7 mouse cellular contexts compared by ENCODE assay signal in genomic region chr8:71789031-71789460, GRCm38 (mm10).
DNase-seq lines count a peak whose midpoint lies in the region; ATAC-seq lines count a peak whose summit lies in the region.
"Not testable (repeated sequence)": the region's sequence is repeated elsewhere in the genome, so short reads cannot be mapped to it uniquely, and the experiment has no call there.

No protein-coding gene starts in this region.

- not testable (repeated sequence) for H3K27me3 ChIP-seq in hindbrain, embryonic 13.5 days; kidney, embryonic 16.5 days (ENCODE audit: insufficient read depth, low read length); lung, embryonic 15.5 days; neural tube, embryonic 11.5 days (ENCODE audit: control insufficient read depth, insufficient read depth, low read length)

- WGBS in hindbrain, embryonic 13.5 days: 10% methylated on average over 4 of the region's 9 CpGs
- 11% methylated on average over 4 of the region's 9 CpGs for WGBS in kidney, embryonic 16.5 days
- WGBS in lung, embryonic 15.5 days: 7% methylated on average over 4 of the region's 9 CpGs
- WGBS in neural tube, embryonic 11.5 days: 0% methylated on average over 3 of the region's 9 CpGs

- not testable (repeated sequence) for H3K4me1 ChIP-seq in hindbrain, embryonic 13.5 days (replicated peaks); kidney, embryonic 16.5 days (ENCODE audit: insufficient read depth, low read length); lung, embryonic 15.5 days; neural tube, embryonic 11.5 days (ENCODE audit: control insufficient read depth, insufficient read depth, low read length)

- peak; percentile 21 for DNase-seq in NIH3T3 (ENCODE audit: low read depth)
- DNase-seq in heart, adult 11 months: peak; percentile 93
- DNase-seq in neural tube, embryonic 11.5 days (ENCODE audit: low spot score): not testable (repeated sequence)

- not testable (repeated sequence) for H3K4me3 ChIP-seq in hindbrain, embryonic 13.5 days; kidney, embryonic 16.5 days (ENCODE audit: low read length); neural tube, embryonic 11.5 days (ENCODE audit: low read depth, low read length)
- peak overlapping the region; percentile 20; the same call in 1 of the 2 replicates for H3K4me3 ChIP-seq in lung, embryonic 15.5 days

- H3K9ac ChIP-seq in hindbrain, embryonic 13.5 days; kidney, embryonic 16.5 days (replicated peaks; ENCODE audit: low read length); lung, embryonic 15.5 days; neural tube, embryonic 11.5 days (ENCODE audit: low read length): not testable (repeated sequence)

- peak; percentile 93 for ATAC-seq in common myeloid progenitor, adult 5-6 weeks (replicated peaks; ENCODE audit: low read depth, poor library complexity, severe bottlenecking)
- ATAC-seq in hindbrain, embryonic 13.5 days (ENCODE audit: low FRiP score): peak; percentile 79
- ATAC-seq in kidney, embryonic 16.5 days (ENCODE audit: low FRiP score, low TSS enrichment): peak; percentile 79
- ATAC-seq in lung, embryonic 15.5 days (ENCODE audit: borderline replicate concordance, extremely low read depth, low FRiP score, low TSS enrichment): peak; percentile 57; the same call in 1 of the 2 replicates
- 0 out of 2 replicates have a peak, but pooled peaks have one; percentile 20 for ATAC-seq in neural tube, embryonic 11.5 days (ENCODE audit: insufficient read depth, low FRiP score, low TSS enrichment)

- H3K27ac ChIP-seq in hindbrain, embryonic 13.5 days; kidney, embryonic 16.5 days (ENCODE audit: low read length); lung, embryonic 15.5 days; neural tube, embryonic 11.5 days (ENCODE audit: low read depth, low read length): not testable (repeated sequence)

- H3K4me2 ChIP-seq in hindbrain, embryonic 13.5 days; kidney, embryonic 16.5 days (replicated peaks; ENCODE audit: low read depth, low read length); neural tube, embryonic 11.5 days (ENCODE audit: low read depth): not testable (repeated sequence)
- H3K4me2 ChIP-seq in lung, embryonic 15.5 days: peak overlapping the region; percentile 22; the same call in 1 of the 2 replicates

- not testable (repeated sequence) for H3K36me3 ChIP-seq in hindbrain, embryonic 13.5 days; kidney, embryonic 16.5 days (ENCODE audit: insufficient read depth, low read length); lung, embryonic 15.5 days; neural tube, embryonic 11.5 days (ENCODE audit: control insufficient read depth, insufficient read depth, low read length)

- not testable (repeated sequence) for H3K9me3 ChIP-seq in hindbrain, embryonic 13.5 days; kidney, embryonic 16.5 days (ENCODE audit: low read length); lung, embryonic 15.5 days; neural tube, embryonic 11.5 days (ENCODE audit: control insufficient read depth, low read length)

Comparison
In these comparisons a context has a peak if more than half of its experiments do, and no peak if none do; other contexts are left out.
1. ATAC-seq: peak in every context shown above with its lines; median percentile 93 in common myeloid progenitor, adult 5-6 weeks; 79 in hindbrain, embryonic 13.5 days; 79 in kidney, embryonic 16.5 days; 57 in lung, embryonic 15.5 days; 20 in neural tube, embryonic 11.5 days.